Mouse (Mus musculus) kidney, adult 18-20 months (tissue): ENCODE results near the gene Alx1.
A peak's percentile ranks its signal among the peaks of the same experiment; 100 is the strongest.

Source experiments
- DNase-seq: peaks from one replicate; pipeline ENCODE4 v3.0.0; 2021

The Alx1 gene

GRCm38 (mm10) chr10:103029730-103030490 is at the start of gene Alx1:
Gene Alx1 (minus strand): TSS chr10:103030215.
- DNase-seq: no peak

- no peak for DNase-seq
Measured at GRCm38 (mm10) chr10:103049593-103049992, 19.6 kb upstream of the Alx1 start.

GRCm38 (mm10) chr10:103046623-103047022 is 16.6 kb upstream of the Alx1 start:
- no peak for DNase-seq

GRCm38 (mm10) chr10:103045019-103045418 is 15.0 kb upstream of the Alx1 start:
- no peak for DNase-seq

GRCm38 (mm10) chr10:103035002-103035640 is 5.1 kb upstream of the Alx1 start:
- no peak for DNase-seq

GRCm38 (mm10) chr10:103030931-103031330 is 916 bp upstream of the Alx1 start:
- no peak for DNase-seq

- DNase-seq: no peak
Measured at GRCm38 (mm10) chr10:103029132-103029729, 784 bp downstream of the Alx1 start.

- DNase-seq: peak; percentile 47
Measured at GRCm38 (mm10) chr10:103028253-103029131, 1.5 kb downstream of the Alx1 start.

GRCm38 (mm10) chr10:103027931-103028252 is 2.1 kb downstream of the Alx1 start:
- no peak for DNase-seq

- no peak for DNase-seq
Measured at GRCm38 (mm10) chr10:103027226-103027930, 2.6 kb downstream of the Alx1 start.

- DNase-seq: no peak
Measured at GRCm38 (mm10) chr10:103026636-103027225, 3.3 kb downstream of the Alx1 start.

- no peak for DNase-seq
Measured at GRCm38 (mm10) chr10:103002556-103002955, 27.5 kb downstream of the Alx1 start.

GRCm38 (mm10) chr10:103000902-103001301 is 29.1 kb downstream of the Alx1 start:
- no peak for DNase-seq

GRCm38 (mm10) chr10:102999584-102999983 is 30.4 kb downstream of the Alx1 start:
- DNase-seq: no peak

GRCm38 (mm10) chr10:102975106-102975505 is 54.9 kb downstream of the Alx1 start:
- DNase-seq: no peak

- no peak for DNase-seq
Measured at GRCm38 (mm10) chr10:102959602-102960001, 70.4 kb downstream of the Alx1 start.
